Mouse (Mus musculus): Measurements from ENCODE around the gene Fam129b. TPM values are rescaled to one million over a fixed set of nuclear protein-coding genes. Genes with fewer than 3 reads are reported as not detected.

Gene Fam129b
- polyA plus RNA-seq, 1 experiment from 2014 or later, result 29.1 TPM

GRCm38 (mm10) chr2:32881723-32882122 lies 5.8 kb downstream of the Fam129b start:
- 47% methylated on average over 3 of the region's 3 CpGs for WGBS
- Histone ChIP-seq H3K9me3 (no peaks in the 10 kb centered on the region), H3K4me3 (no peak overlapping the region), H3K9ac (replicated peaks) (no peak overlapping the region), H3K27me3 (no peaks in the 10 kb centered on the region), H3K36me3 (no peaks in the 10 kb centered on the region), H3K4me1 (peaks cover 49% of the 10 kb centered on the region), H3K27ac (replicated peaks) (no peak overlapping the region), H3K4me2 (replicated peaks) (no peak overlapping the region)
- no peak for ATAC-seq (ENCODE audit: low FRiP score, low read depth)

DNA sequence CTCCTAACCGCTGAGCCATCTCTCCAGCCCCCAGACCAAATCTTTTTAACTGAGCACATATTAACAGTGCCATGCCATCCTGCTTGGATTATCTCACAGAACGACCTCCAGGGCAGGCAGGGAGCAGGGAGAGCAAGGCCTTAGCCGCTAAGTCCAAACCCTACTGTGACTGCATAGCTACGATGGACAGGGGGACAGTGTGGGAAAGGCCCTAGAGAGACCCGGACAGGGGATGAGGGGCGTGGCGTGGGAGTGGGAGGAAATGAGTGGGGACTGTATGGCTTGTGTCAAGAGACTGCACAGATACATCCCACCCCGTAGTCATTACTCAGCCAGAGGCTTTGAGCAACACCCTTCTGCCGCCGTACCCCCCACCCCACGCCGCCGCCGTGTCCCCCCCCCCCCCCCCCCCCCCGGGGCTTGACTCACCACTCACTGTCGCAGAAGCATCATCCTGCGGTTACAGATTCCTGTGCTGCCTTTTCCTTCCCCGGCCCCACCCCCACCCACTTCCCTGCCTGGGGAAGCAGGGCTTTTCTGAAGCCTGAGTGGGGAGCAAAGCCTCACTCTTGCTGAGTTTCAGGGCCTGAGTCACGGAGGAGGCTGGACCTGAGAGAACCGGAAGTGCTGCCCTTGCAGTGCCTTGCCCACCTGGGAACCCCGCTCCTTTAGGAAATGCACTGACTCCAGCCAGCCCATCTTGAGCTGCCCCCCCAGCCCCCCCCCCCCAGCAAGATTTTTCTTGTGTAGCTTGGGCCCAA lies 6.5 kb downstream of the Fam129b start:
- Histone ChIP-seq H3K27ac (replicated peaks) (no peak overlapping the region), H3K9ac (replicated peaks) (no peak overlapping the region), H3K4me2 (replicated peaks) (no peak overlapping the region), H3K4me3 (no peak overlapping the region), H3K36me3 (no peaks in the 10 kb centered on the region), H3K4me1 (peaks cover 41% of the 10 kb centered on the region), H3K27me3 (no peaks in the 10 kb centered on the region), H3K9me3 (no peaks in the 10 kb centered on the region)
- ATAC-seq (ENCODE audit: low FRiP score, low read depth), result no peak
- 69% methylated on average over 12 of the region's 21 CpGs for WGBS

- WGBS, result 52% methylated on average over 7 of the region's 7 CpGs
- Histone ChIP-seq H3K4me3 (no peak overlapping the region), H3K27me3 (no peaks in the 10 kb centered on the region), H3K36me3 (no peaks in the 10 kb centered on the region), H3K9ac (replicated peaks) (no peak overlapping the region), H3K4me2 (replicated peaks) (no peak overlapping the region), H3K27ac (replicated peaks) (no peak overlapping the region), H3K9me3 (no peaks in the 10 kb centered on the region), H3K4me1 (peaks cover 35% of the 10 kb centered on the region)
- ATAC-seq (ENCODE audit: low FRiP score, low read depth), result no peak
Observed at GRCm38 (mm10) chr2:32884745-32885144, 8.8 kb downstream of the Fam129b start.

- H3K4me3 ChIP-seq, result no peak overlapping the region
- WGBS, result 34% methylated on average over 9 of the region's 9 CpGs
- no peak overlapping the region for H3K4me2 ChIP-seq (replicated peaks)
- ATAC-seq (ENCODE audit: low FRiP score, low read depth), result no peak
- H3K9me3 ChIP-seq, result no peaks in the 10 kb centered on the region
- no peak overlapping the region for H3K9ac ChIP-seq (replicated peaks)
- no peaks in the 10 kb centered on the region for H3K27me3 ChIP-seq
- H3K36me3 ChIP-seq, result no peaks in the 10 kb centered on the region
- H3K4me1 ChIP-seq, result peaks cover 13% of the 10 kb centered on the region
- H3K27ac ChIP-seq (replicated peaks), result peak overlapping the region; percentile 39; the same call in 1 of the 2 replicates
Observed at GRCm38 (mm10) chr2:32888029-32888428, 12.1 kb downstream of the Fam129b start.

GRCm38 (mm10) chr2:32888551-32888950 lies 12.6 kb downstream of the Fam129b start:
- WGBS, result 58% methylated on average over 3 of the region's 3 CpGs
- H3K4me3 ChIP-seq, result no peak overlapping the region
- peak overlapping the region; percentile 39; the same call in 1 of the 2 replicates for H3K27ac ChIP-seq (replicated peaks)
- no peaks in the 10 kb centered on the region for H3K27me3 ChIP-seq
- peaks cover 13% of the 10 kb centered on the region for H3K4me1 ChIP-seq
- no peaks in the 10 kb centered on the region for H3K9me3 ChIP-seq
- H3K4me2 ChIP-seq (replicated peaks), result no peak overlapping the region
- H3K9ac ChIP-seq (replicated peaks), result no peak overlapping the region
- no peak for ATAC-seq (ENCODE audit: low FRiP score, low read depth)
- H3K36me3 ChIP-seq, result 0 out of 2 replicates have a peak, but pooled peaks cover 4% of the 10 kb centered on the region

DNA sequence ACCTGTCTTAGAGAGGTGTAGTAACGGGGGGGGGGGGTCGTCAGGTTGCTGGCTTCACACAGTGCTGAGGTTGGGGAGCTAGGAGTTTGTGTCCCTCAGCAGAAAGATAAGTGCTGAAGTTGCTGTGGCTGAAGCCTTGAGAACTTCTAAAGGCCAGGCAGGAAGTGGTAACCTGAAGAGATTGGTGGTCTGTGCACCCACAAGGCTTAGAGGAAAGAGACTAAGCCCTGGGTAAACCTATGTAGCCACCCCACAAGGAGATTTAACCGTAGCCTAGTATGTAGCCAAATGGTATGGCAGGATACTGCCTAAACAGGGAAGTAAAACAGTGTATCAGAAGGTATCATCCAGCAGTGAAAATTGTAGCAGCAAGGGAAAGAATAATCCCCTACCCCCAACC lies 14.4 kb downstream of the Fam129b start:
- 86% methylated on average over 3 of the region's 3 CpGs for WGBS
- Histone ChIP-seq H3K27ac (replicated peaks) (no peak overlapping the region), H3K4me2 (replicated peaks) (no peak overlapping the region), H3K9ac (replicated peaks) (no peak overlapping the region), H3K4me1 (peaks cover 15% of the 10 kb centered on the region), H3K9me3 (no peaks in the 10 kb centered on the region), H3K4me3 (no peak overlapping the region), H3K36me3 (0 out of 2 replicates have a peak, but pooled peaks cover 7% of the 10 kb centered on the region), H3K27me3 (no peaks in the 10 kb centered on the region)
- no peak for ATAC-seq (ENCODE audit: low FRiP score, low read depth)

DNA sequence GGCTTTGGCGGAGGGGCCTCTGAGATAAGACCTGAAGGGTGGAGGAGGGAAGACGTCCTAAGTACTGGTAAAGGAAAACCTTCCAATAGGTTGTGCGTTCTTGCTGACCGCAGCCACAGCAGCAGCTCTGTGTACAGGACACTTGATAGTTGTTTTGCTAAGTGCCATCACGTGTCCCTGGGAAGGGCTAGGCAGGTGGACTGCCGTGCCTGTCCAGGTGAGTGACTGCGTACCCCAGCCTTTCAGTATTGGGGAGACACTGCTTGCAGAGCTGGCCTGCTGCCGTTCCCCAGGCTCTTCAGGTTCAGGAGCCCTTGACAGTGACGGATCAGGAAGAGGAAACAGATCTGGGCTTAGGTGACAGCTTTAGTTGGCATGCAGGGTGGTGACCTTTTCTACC lies 15.4 kb downstream of the Fam129b start:
- Histone ChIP-seq H3K27me3 (no peaks in the 10 kb centered on the region), H3K4me1 (peaks cover 23% of the 10 kb centered on the region), H3K4me3 (no peak overlapping the region), H3K9ac (replicated peaks) (no peak overlapping the region), H3K9me3 (no peaks in the 10 kb centered on the region), H3K4me2 (replicated peaks) (no peak overlapping the region), H3K27ac (replicated peaks) (no peak overlapping the region), H3K36me3 (0 out of 2 replicates have a peak, but pooled peaks cover 7% of the 10 kb centered on the region)
- no peak for ATAC-seq (ENCODE audit: low FRiP score, low read depth)
- WGBS, result 80% methylated on average over 9 of the region's 9 CpGs

DNA sequence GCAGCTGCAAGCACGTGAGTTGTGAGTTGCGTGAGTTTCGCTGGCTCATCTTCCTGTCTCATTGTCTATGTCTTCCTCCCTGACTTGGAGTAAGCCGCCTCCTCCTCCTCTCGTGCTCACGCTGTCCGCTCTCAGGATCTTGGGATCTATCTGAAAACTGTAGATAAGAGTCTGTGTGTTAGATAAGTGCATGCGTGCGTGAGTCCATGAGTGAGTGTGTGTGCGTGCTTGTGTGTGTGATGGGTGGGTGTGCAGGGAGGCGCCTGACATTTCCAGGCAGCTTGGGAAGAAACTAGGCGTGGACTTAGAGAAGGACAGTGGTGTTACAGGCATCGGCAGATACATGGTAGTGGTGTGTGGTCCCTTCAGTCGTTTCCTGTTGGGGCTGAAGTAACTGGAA lies 16.6 kb downstream of the Fam129b start:
- Histone ChIP-seq H3K27ac (replicated peaks) (no peak overlapping the region), H3K4me1 (peaks cover 27% of the 10 kb centered on the region), H3K27me3 (no peaks in the 10 kb centered on the region), H3K36me3 (0 out of 2 replicates have a peak, but pooled peaks cover 7% of the 10 kb centered on the region), H3K4me3 (no peak overlapping the region), H3K9ac (replicated peaks) (no peak overlapping the region), H3K9me3 (no peaks in the 10 kb centered on the region), H3K4me2 (replicated peaks) (no peak overlapping the region)
- 91% methylated on average over 14 of the region's 14 CpGs for WGBS
- ATAC-seq (ENCODE audit: low FRiP score, low read depth), result no peak

DNA sequence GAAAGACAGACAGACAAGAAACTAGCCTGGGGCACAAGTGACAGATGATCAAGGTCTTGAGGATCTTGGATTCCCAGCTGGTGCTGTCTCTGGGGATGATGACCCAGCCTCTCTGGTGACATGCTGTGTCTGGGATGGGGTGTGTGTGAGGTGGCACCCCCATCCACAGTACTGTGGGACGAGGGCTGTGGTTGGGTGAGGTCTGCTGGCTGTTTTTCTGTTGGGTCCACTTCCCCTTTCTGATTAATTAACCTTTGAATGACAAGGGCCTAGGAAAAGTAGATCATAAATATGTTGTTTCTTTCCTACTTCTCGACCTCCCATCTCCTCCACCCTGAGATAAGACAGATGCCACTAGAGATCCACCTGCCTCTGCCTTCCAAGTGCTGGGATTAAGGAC lies 18.2 kb downstream of the Fam129b start:
- 77% methylated on average over 2 of the region's 2 CpGs for WGBS

DNA sequence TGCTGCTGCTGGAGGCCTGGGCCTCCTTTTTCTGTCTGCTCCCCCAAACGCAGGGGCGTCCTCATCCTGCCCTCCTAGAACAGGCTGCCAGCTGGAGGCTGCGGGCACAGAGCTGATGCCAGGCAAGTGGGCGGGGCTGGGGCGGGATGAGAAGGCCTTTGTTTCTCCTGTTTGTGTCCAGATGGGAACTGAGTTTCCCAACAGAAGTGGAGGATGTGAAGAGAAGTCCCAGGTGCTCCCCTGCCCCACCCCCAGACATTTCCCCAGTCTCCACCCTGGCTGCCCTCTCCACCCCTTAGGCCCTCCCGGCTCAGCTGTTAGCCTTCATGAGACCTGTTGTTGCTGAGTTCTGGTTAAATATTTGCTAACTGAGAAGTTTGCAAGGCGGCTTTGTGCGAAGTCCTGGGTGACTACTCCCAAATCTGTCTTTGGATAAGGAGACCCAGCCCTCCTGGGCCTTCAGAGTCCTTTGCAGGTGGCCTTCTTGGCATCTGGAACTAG lies 19.7 kb downstream of the Fam129b start:
- Histone ChIP-seq H3K9ac (replicated peaks) (no peak overlapping the region), H3K4me2 (replicated peaks) (no peak overlapping the region)
- peak; percentile 41; the same call in 1 of the 2 replicates for ATAC-seq (ENCODE audit: low FRiP score, low read depth)

More for the DNA sequence above, 18.2 kb downstream of the Fam129b start:
- no peak for ATAC-seq (ENCODE audit: low FRiP score, low read depth)
- no peak overlapping the region for H3K27ac ChIP-seq (replicated peaks)
- H3K4me1 ChIP-seq, result peaks cover 17% of the 10 kb centered on the region
- no peaks in the 10 kb centered on the region for H3K9me3 ChIP-seq
- H3K4me2 ChIP-seq (replicated peaks), result no peak overlapping the region
- no peaks in the 10 kb centered on the region for H3K27me3 ChIP-seq
- H3K9ac ChIP-seq (replicated peaks), result no peak overlapping the region
- H3K4me3 ChIP-seq, result no peak overlapping the region
- 0 out of 2 replicates have a peak, but pooled peaks cover 7% of the 10 kb centered on the region for H3K36me3 ChIP-seq

GRCm38 (mm10) chr2:32896507-32897147 lies 20.7 kb downstream of the Fam129b start:
- Histone ChIP-seq H3K27ac (replicated peaks) (no peak overlapping the region), H3K9me3 (no peaks in the 10 kb centered on the region), H3K9ac (replicated peaks) (no peak overlapping the region), H3K27me3 (no peaks in the 10 kb centered on the region), H3K4me3 (no peak overlapping the region), H3K36me3 (0 out of 2 replicates have a peak, but pooled peaks cover 7% of the 10 kb centered on the region), H3K4me2 (replicated peaks) (no peak overlapping the region), H3K4me1 (peaks cover 17% of the 10 kb centered on the region)
- WGBS, result 51% methylated on average over 10 of the region's 10 CpGs
- no peak for ATAC-seq (ENCODE audit: low FRiP score, low read depth)

More for the DNA sequence above, 19.7 kb downstream of the Fam129b start:
- Histone ChIP-seq H3K4me1 (peaks cover 17% of the 10 kb centered on the region), H3K4me3 (no peak overlapping the region), H3K27ac (replicated peaks) (0 out of 2 replicates have a peak overlapping the region, but pooled peaks have one; percentile 25), H3K36me3 (0 out of 2 replicates have a peak, but pooled peaks cover 7% of the 10 kb centered on the region), H3K9me3 (no peaks in the 10 kb centered on the region), H3K27me3 (no peaks in the 10 kb centered on the region)
- WGBS, result 47% methylated on average over 7 of the region's 8 CpGs

GRCm38 (mm10) chr2:32898983-32899382 lies 23.1 kb downstream of the Fam129b start:
- ATAC-seq (ENCODE audit: low FRiP score, low read depth), result no peak

More at GRCm38 (mm10) chr2:32898983-32899382, 23.1 kb downstream of the Fam129b start:
- Histone ChIP-seq H3K27me3 (no peaks in the 10 kb centered on the region), H3K9me3 (no peaks in the 10 kb centered on the region), H3K4me1 (peaks cover 17% of the 10 kb centered on the region), H3K9ac (replicated peaks) (no peak overlapping the region), H3K36me3 (no peaks in the 10 kb centered on the region), H3K4me3 (no peak overlapping the region), H3K27ac (replicated peaks) (no peak overlapping the region), H3K4me2 (replicated peaks) (no peak overlapping the region)
- 86% methylated on average over 7 of the region's 7 CpGs for WGBS

Measured in midbrain, embryonic 12.5 days (tissue).